Mouse (Mus musculus): Measurements from ENCODE around the gene Azin2. TPM values are rescaled to one million over a fixed set of nuclear protein-coding genes. Genes with fewer than 3 reads are reported as not detected.

The Azin2 gene
- polyA plus RNA-seq, 1 experiment from 2014 or later: 7.4 TPM

- 73% methylated on average over 8 of the region's 8 CpGs for WGBS
- H3K36me3 ChIP-seq: no peaks in the 10 kb centered on the region
- H3K4me2 ChIP-seq: no peak overlapping the region
- peaks cover 23% of the 10 kb centered on the region for H3K4me1 ChIP-seq (replicated peaks)
- H3K4me3 ChIP-seq: no peak overlapping the region
- ATAC-seq (ENCODE audit: insufficient number of reproducible peaks, low FRiP score): no peak
- H3K27ac ChIP-seq (ENCODE audit: poor library complexity, severe bottlenecking): no peak overlapping the region
- H3K9me3 ChIP-seq (replicated peaks): no peaks in the 10 kb centered on the region
- H3K9ac ChIP-seq: no peak overlapping the region
- H3K27me3 ChIP-seq (replicated peaks): peaks cover 46% of the 10 kb centered on the region
Observed at GRCm38 (mm10) chr4:128958849-128959248, 3.4 kb downstream of the Azin2 start.

GRCm38 (mm10) chr4:128958156-128958555 lies 4.1 kb downstream of the Azin2 start:
- no peak for ATAC-seq (ENCODE audit: insufficient number of reproducible peaks, low FRiP score)
- Histone ChIP-seq H3K9me3 (replicated peaks) (no peaks in the 10 kb centered on the region), H3K4me1 (replicated peaks) (peaks cover 23% of the 10 kb centered on the region), H3K27me3 (replicated peaks) (peaks cover 42% of the 10 kb centered on the region), H3K36me3 (no peaks in the 10 kb centered on the region), H3K27ac (ENCODE audit: poor library complexity, severe bottlenecking) (peak overlapping the region; percentile 44; the same call in 1 of the 2 replicates), H3K4me2 (no peak overlapping the region), H3K9ac (no peak overlapping the region), H3K4me3 (no peak overlapping the region)
- WGBS: 78% methylated on average over 11 of the region's 11 CpGs

- Histone ChIP-seq H3K4me1 (replicated peaks) (peaks cover 23% of the 10 kb centered on the region), H3K4me2 (no peak overlapping the region), H3K27me3 (replicated peaks) (peaks cover 38% of the 10 kb centered on the region), H3K27ac (ENCODE audit: poor library complexity, severe bottlenecking) (peak overlapping the region; percentile 66), H3K36me3 (no peaks in the 10 kb centered on the region), H3K9ac (no peak overlapping the region), H3K9me3 (replicated peaks) (no peaks in the 10 kb centered on the region), H3K4me3 (no peak overlapping the region)
- no peak for ATAC-seq (ENCODE audit: insufficient number of reproducible peaks, low FRiP score)
- WGBS: 35% methylated on average over 11 of the region's 11 CpGs
Observed at GRCm38 (mm10) chr4:128957155-128957911, 4.9 kb downstream of the Azin2 start.

GRCm38 (mm10) chr4:128953851-128954250 lies 8.4 kb downstream of the Azin2 start:
- Histone ChIP-seq H3K27ac (ENCODE audit: poor library complexity, severe bottlenecking) (no peak overlapping the region), H3K4me3 (no peak overlapping the region), H3K27me3 (replicated peaks) (peaks cover 20% of the 10 kb centered on the region), H3K9ac (no peak overlapping the region), H3K4me1 (replicated peaks) (peaks cover 11% of the 10 kb centered on the region), H3K36me3 (no peaks in the 10 kb centered on the region), H3K9me3 (replicated peaks) (no peaks in the 10 kb centered on the region), H3K4me2 (no peak overlapping the region)
- no peak for ATAC-seq (ENCODE audit: insufficient number of reproducible peaks, low FRiP score)
- WGBS: 82% methylated on average over 5 of the region's 5 CpGs

GRCm38 (mm10) chr4:128950461-128950860 lies 11.8 kb downstream of the Azin2 start:
- Histone ChIP-seq H3K9ac (no peak overlapping the region), H3K4me1 (replicated peaks) (0 out of 2 replicates have a peak, but pooled peaks cover 6% of the 10 kb centered on the region), H3K27ac (ENCODE audit: poor library complexity, severe bottlenecking) (no peak overlapping the region), H3K4me3 (no peak overlapping the region), H3K27me3 (replicated peaks) (peaks cover 14% of the 10 kb centered on the region), H3K9me3 (replicated peaks) (no peaks in the 10 kb centered on the region), H3K36me3 (no peaks in the 10 kb centered on the region), H3K4me2 (no peak overlapping the region)
- no peak for ATAC-seq (ENCODE audit: insufficient number of reproducible peaks, low FRiP score)
- WGBS: 76% methylated on average over 5 of the region's 5 CpGs

- no peak overlapping the region for H3K4me2 ChIP-seq
- no peak for ATAC-seq (ENCODE audit: insufficient number of reproducible peaks, low FRiP score)
- H3K27ac ChIP-seq (ENCODE audit: poor library complexity, severe bottlenecking): no peak overlapping the region
- 35% methylated on average over 15 of the region's 15 CpGs for WGBS
- H3K4me3 ChIP-seq: no peak overlapping the region
- no peaks in the 10 kb centered on the region for H3K9me3 ChIP-seq (replicated peaks)
- H3K4me1 ChIP-seq (replicated peaks): 0 out of 2 replicates have a peak, but pooled peaks cover 6% of the 10 kb centered on the region
- no peak overlapping the region for H3K9ac ChIP-seq
- H3K36me3 ChIP-seq: no peaks in the 10 kb centered on the region
- H3K27me3 ChIP-seq (replicated peaks): peaks cover 10% of the 10 kb centered on the region; the same call in 1 of the 2 replicates
Observed at GRCm38 (mm10) chr4:128949470-128950005, 12.7 kb downstream of the Azin2 start.

- ATAC-seq (ENCODE audit: insufficient number of reproducible peaks, low FRiP score): no peak
- Histone ChIP-seq H3K4me3 (no peak overlapping the region), H3K27me3 (replicated peaks) (peaks cover 10% of the 10 kb centered on the region; the same call in 1 of the 2 replicates), H3K4me1 (replicated peaks) (0 out of 2 replicates have a peak, but pooled peaks cover 6% of the 10 kb centered on the region), H3K9ac (no peak overlapping the region), H3K27ac (ENCODE audit: poor library complexity, severe bottlenecking) (no peak overlapping the region), H3K9me3 (replicated peaks) (no peaks in the 10 kb centered on the region), H3K36me3 (no peaks in the 10 kb centered on the region), H3K4me2 (no peak overlapping the region)
- WGBS: 32% methylated on average over 6 of the region's 6 CpGs
Observed at GRCm38 (mm10) chr4:128948137-128948674, 14.0 kb downstream of the Azin2 start.

GRCm38 (mm10) chr4:128947326-128947933 lies 14.8 kb downstream of the Azin2 start:
- Histone ChIP-seq H3K27ac (ENCODE audit: poor library complexity, severe bottlenecking) (no peak overlapping the region), H3K9ac (no peak overlapping the region), H3K4me1 (replicated peaks) (0 out of 2 replicates have a peak, but pooled peaks cover 6% of the 10 kb centered on the region), H3K4me2 (peak overlapping the region; percentile 35), H3K27me3 (replicated peaks) (peaks cover 10% of the 10 kb centered on the region; the same call in 1 of the 2 replicates), H3K4me3 (0 out of 2 replicates have a peak overlapping the region, but pooled peaks have one; percentile 3), H3K9me3 (replicated peaks) (no peaks in the 10 kb centered on the region), H3K36me3 (no peaks in the 10 kb centered on the region)
- ATAC-seq (ENCODE audit: insufficient number of reproducible peaks, low FRiP score): no peak
- 12% methylated on average over 18 of the region's 18 CpGs for WGBS

GRCm38 (mm10) chr4:128946736-128947135 lies 15.5 kb downstream of the Azin2 start:
- H3K4me3 ChIP-seq: no peak overlapping the region
- WGBS: 80% methylated on average over 9 of the region's 9 CpGs
- H3K9me3 ChIP-seq (replicated peaks): no peaks in the 10 kb centered on the region; the same call in 1 of the 2 replicates
- no peak for ATAC-seq (ENCODE audit: insufficient number of reproducible peaks, low FRiP score)
- H3K27ac ChIP-seq (ENCODE audit: poor library complexity, severe bottlenecking): no peak overlapping the region
- peaks cover 10% of the 10 kb centered on the region; the same call in 1 of the 2 replicates for H3K27me3 ChIP-seq (replicated peaks)
- H3K4me1 ChIP-seq (replicated peaks): 0 out of 2 replicates have a peak, but pooled peaks cover 6% of the 10 kb centered on the region
- no peak overlapping the region for H3K4me2 ChIP-seq
- H3K9ac ChIP-seq: no peak overlapping the region
- H3K36me3 ChIP-seq: no peaks in the 10 kb centered on the region

GRCm38 (mm10) chr4:128942346-128942745 lies 19.9 kb downstream of the Azin2 start:
- Histone ChIP-seq H3K27ac (ENCODE audit: poor library complexity, severe bottlenecking) (no peak overlapping the region), H3K4me2 (no peak overlapping the region), H3K27me3 (replicated peaks) (0 out of 2 replicates have a peak, but pooled peaks cover 5% of the 10 kb centered on the region), H3K9me3 (replicated peaks) (peaks cover under 1% of the 10 kb centered on the region; the same call in 1 of the 2 replicates), H3K4me1 (replicated peaks) (0 out of 2 replicates have a peak, but pooled peaks cover 7% of the 10 kb centered on the region), H3K9ac (no peak overlapping the region), H3K36me3 (no peaks in the 10 kb centered on the region), H3K4me3 (no peak overlapping the region)
- 59% methylated on average over 3 of the region's 3 CpGs for WGBS
- ATAC-seq (ENCODE audit: insufficient number of reproducible peaks, low FRiP score): no peak

- Histone ChIP-seq H3K9ac (no peak overlapping the region), H3K27ac (ENCODE audit: poor library complexity, severe bottlenecking) (no peak overlapping the region), H3K4me1 (replicated peaks) (0 out of 2 replicates have a peak, but pooled peaks cover 5% of the 10 kb centered on the region), H3K27me3 (replicated peaks) (peaks cover 14% of the 10 kb centered on the region; the same call in 1 of the 2 replicates), H3K4me3 (no peak overlapping the region), H3K4me2 (no peak overlapping the region), H3K36me3 (no peaks in the 10 kb centered on the region), H3K9me3 (replicated peaks) (0 out of 2 replicates have a peak, but pooled peaks cover 5% of the 10 kb centered on the region)
- ATAC-seq (ENCODE audit: insufficient number of reproducible peaks, low FRiP score): no peak
- WGBS: 50% methylated on average over 5 of the region's 5 CpGs
Observed at GRCm38 (mm10) chr4:128935595-128935994, 26.6 kb downstream of the Azin2 start.

All from heart, embryonic 12.5 days (tissue).